Mouse (Mus musculus) thymus, postnatal 36 days (tissue): Measurements from ENCODE around the gene Rac2.
A peak's percentile ranks its signal among the peaks of the same experiment; 100 is the strongest.

Experiments used
- DNase-seq, 2 experiments: peaks; one replicate each; pipeline ENCODE4 v3.0.0; 2022; ENCODE audit warnings: mixed read lengths in 2 of 2

Rac2 gene

DNA sequence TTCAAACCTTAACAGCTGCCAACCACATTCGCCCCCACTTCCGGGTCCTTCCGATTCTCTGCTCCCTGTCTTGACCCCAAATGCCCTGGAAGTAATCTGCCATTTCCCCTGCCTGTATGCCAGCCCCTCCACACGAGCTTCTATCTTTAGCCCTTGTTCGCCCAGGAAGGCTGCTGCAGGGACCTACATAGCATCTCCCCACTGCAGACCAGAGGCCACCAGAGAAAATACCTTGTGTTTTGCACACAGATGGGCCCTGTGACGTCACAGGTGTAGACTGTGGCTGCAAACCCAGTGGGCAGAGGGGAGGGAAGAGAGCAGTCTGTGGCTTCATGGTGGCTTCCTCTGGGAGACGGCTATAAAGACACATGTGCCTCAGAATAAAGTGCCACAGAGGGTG is 54.4 kb downstream of the Rac2 start:
- peak; percentile 49 to 64 for DNase-seq

DNA sequence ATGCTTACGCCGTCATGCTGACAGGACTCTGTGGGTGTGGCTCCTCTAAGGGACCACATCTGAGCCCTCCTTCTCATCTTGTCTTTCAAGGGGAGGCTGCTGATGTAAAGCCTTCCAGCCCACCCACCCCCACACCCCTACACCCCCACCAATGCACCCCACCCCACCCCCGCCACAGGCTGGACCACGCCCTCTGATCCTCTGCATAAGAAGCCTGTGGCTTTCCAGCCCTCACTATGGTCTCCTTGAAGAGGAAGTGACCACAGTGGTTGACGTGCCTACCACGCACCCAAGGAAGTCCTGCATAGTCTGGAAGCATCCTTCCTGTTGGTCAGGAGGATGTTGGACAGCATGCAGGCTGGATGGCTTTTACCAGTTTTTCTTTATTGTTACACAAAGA is 56.8 kb downstream of the Rac2 start:
- no peak for DNase-seq

DNA sequence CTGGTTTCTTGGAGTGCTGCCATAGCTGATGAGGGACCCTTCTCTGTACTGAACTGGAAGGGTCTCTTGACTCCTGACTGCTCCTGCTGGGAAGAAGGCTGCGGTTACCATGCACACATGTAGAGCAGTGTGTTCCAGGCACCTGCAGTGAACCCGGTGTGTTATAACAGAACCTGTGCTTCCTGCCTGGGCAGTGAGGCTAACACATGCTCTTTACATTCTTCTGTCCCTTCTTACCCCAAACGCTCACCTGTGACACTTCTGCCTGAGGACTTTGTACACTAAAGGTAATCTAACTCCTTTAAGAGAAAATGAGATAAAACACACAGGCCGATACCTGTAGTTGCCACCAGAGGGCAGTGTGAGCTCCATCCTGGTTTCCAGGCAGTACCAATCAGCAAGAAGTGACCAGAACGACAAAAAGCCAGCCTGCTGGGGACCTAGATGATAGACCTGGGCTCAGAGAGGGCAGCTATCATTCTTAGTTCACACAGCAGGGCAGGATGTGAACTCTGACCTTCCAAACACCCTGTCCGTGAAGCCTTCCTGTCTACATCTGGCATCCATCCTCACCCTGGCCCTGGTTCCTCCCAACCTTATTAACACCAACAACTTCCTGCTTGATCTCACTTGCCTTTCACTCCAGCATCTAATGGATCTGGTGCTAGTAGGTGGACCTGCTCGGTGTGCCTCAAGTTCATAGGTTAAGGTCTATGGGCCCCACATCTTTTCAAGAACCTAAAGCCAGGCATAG is 58.0 kb downstream of the Rac2 start:
- DNase-seq = peak; percentile 66 to 76

DNA sequence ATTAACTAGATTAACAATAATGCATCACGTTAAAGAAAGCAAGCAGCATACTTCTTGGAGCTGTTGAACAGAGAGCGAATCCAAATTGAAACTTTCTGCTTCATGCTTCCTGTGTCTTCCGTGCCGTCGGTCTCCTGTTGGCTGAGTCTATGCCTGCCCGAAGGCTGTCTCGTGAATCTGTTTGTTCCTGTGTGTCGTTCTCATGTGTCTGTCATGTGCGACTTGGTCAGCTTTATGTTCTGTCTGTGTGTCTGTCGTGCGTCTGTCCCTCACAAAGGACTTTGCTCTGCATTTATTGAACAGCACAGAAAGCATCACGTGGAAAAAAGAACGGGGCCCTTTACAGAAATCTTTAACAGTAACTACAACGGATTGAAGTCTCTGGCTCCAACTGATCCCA is 59.6 kb downstream of the Rac2 start:
- DNase-seq = no peak

DNA sequence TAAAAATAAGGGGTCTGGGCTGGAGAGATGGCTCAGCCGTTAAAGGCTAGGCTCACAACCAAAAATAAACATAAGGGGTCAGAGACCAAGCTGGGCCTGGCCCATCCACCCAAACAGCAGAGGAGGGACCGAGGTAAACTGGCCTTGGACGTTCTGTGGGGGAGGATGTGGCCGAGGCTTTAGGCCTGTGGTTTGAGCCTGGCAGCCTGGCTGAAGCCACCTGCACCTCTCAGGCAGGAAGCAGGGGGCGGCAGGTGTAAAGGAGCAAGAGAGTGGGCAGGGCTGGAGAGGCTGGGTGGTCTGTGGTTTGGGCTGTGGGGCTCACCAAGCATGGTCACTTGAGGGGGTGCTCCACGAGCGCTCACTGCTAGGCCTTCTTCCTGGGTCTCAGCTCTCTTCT is 60.6 kb downstream of the Rac2 start:
- no peak for DNase-seq

DNA sequence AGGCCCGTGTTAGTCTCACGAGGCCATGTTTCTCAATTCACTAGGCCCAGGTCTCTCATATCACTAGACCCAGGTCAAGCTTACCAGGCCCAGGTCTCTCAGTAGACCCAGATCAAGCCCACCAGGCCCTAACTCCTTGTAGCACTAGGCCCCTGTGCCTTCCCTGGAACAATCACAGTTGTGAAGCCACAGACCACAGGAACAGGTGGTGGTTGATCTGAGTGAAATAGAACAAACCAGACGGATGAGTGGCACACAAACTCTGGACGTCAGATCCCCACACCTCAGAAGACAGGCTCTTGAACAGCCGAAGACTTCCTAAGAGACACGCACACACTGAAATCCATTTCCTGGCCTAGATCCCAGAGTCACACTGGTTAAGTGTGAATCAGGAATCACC is 61.8 kb downstream of the Rac2 start:
- DNase-seq = no peak

DNA sequence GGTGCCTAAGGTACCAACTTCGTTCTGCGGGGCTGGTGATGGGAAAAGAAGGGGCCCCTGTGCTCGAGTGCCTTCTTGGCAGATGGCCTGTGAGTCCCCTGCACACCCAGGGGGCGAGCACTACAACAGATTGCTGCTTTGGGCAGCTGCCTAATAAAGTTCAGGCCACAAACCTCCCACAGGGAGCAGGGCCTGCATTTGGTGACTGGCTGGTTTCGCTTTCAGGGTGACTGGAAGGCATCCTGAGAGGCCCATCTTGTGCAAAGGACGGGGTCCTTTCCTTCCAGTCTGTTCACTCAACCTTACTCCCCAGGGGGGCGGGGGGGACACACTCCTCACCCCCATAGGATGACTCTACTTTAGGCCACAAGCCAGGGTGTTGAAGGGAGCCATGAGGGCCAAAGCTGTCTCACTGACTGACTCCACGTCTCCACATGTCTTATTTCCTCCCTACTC is 62.4 kb downstream of the Rac2 start:
- no peak for DNase-seq

DNA sequence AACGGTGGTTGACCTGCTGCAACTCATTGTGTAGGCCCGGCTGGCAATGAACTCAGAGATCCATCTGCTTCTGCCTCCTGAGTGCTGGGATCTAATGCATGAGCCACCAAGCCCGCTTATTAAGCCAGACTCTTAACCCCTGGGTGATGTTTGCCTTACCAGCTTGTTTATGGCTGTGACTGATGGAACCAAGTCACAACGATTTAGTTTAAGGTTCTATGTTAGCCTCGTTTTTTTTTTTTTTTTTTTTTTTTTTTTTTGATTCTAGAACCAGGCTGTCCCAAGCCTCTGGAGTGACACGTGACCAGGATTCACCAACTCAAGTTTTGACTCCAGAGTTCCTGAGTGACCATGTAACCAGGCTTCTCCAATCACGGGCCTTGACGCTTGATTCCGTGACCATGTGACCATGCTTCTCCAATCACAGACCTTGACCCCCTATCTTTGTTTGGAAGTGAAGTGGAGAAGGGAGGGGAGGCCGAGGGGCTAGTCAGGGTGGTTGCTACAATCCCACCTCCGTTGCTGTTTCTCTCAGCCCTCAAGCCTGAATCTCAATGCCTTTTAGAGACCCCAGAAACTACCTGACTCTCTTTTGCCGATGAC is 63.2 kb downstream of the Rac2 start:
- no peak for DNase-seq
